Mouse (Mus musculus): ENCODE data around the gene Pramef12. TPM values are rescaled to one million over a fixed set of nuclear protein-coding genes. Genes with fewer than 3 reads are reported as not detected.

The Pramef12 gene
- total and polyA plus RNA-seq, 3 experiments, result 0.13 to 0.46 (median 0.16) TPM

DNA sequence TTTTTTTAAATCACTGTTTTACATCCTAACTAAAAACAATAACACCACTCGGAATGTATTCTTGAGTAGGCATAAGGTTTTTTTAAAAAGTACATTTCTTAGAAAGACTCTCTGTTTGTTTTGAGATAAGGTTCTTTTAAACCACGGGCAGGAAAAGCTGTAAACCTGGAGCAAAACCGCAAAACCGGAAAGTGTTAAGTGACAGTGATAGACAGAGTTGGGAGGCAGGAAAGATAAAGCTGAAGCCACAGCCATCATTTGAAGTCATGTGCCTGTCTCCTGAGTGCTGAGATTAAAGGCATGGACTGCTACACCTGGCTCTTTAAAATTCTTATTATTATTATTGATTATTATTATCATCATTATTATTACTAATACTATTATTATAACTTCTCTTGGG, 5.6 kb downstream of the Pramef12 start:
- H3K79me2 ChIP-seq (replicated peaks; ENCODE audit: control insufficient read depth, extremely low read depth, insufficient read depth, poor library complexity, severe bottlenecking), result no peaks in the 10 kb centered on the region
- H3K36me3 ChIP-seq (replicated peaks in 1 of 2; ENCODE audit: control insufficient read depth in 1 of 2, insufficient read depth in 1 of 2, low read length in 1 of 2), result no peaks in the 10 kb centered on the region
- peaks cover 11% of the 10 kb centered on the region for H3K9me3 ChIP-seq (replicated peaks; ENCODE audit: low read length)
- no peaks in the 10 kb centered on the region for H3K27me3 ChIP-seq (replicated peaks)
- H3K27ac ChIP-seq (ENCODE audit: insufficient read depth, low read depth), result no peak overlapping the region
- H3K9ac ChIP-seq (ENCODE audit: insufficient read depth, low read depth), result no peak overlapping the region
- in situ Hi-C loops (cut with MboI; ENCODE audit: low pct_ligation_motif_present, low pct_unique_long_range_greater_than_20kb, low sequenced_read_pairs) (no loop called here), dilution Hi-C loops (cut with MboI; ENCODE audit: extremely low pct_ligation_motif_present, extremely low pct_unique_long_range_greater_than_20kb, low sequenced_read_pairs) (no loop called here)
- H3K4me3 ChIP-seq (replicated peaks in 1 of 3; ENCODE audit: low read depth in 2 of 3, low read length in 2 of 3, poor library complexity in 1 of 3), result no peak overlapping the region
- DNase-seq (ENCODE audit: extremely low read depth), result no peak
- TF ChIP-seq MEF2A (IDR thresholded peaks at IDR 0.05; ENCODE audit: borderline replicate concordance, low read depth, low read length), result no peak
- no peak for TF ChIP-seq TCF12 (IDR thresholded peaks at IDR 0.05; ENCODE audit: low read depth, low read length)
- no peak for TF ChIP-seq USF2 (conservative IDR thresholded peaks at IDR 0.05; ENCODE audit: low read depth, low read length)
- no peak for TF ChIP-seq MXI1 (IDR thresholded peaks at IDR 0.05; ENCODE audit: low read depth, low read length)
- TF ChIP-seq ELF1 (IDR thresholded peaks at IDR 0.05; ENCODE audit: low read depth, low read length), result no peak
- no peak for TF ChIP-seq HCFC1 (IDR thresholded peaks at IDR 0.05; ENCODE audit: low read depth, low read length)
- TF ChIP-seq MYC (IDR thresholded peaks at IDR 0.05; ENCODE audit: low read depth, low read length), result no peak
- TF ChIP-seq RAD21 (IDR thresholded peaks at IDR 0.05; ENCODE audit: low read depth, low read length), result no peak
- TF ChIP-seq ZMIZ1 (IDR thresholded peaks at IDR 0.05; ENCODE audit: low read depth, low read length), result no peak
- no peak for TF ChIP-seq POLR2AphosphoS2 (IDR thresholded peaks at IDR 0.05; ENCODE audit: low read depth, low read length)
- no peak for TF ChIP-seq PAX5 (IDR thresholded peaks at IDR 0.05; ENCODE audit: low read length)
- H3K4me1 ChIP-seq (ENCODE audit: control insufficient read depth in 1 of 2, insufficient read depth in 2 of 2), result 0 out of 4 replicates have a peak, but pooled peaks cover 0 to 3% of the 10 kb centered on the region in 2 experiments
- no peak overlapping the region for H3K4me2 ChIP-seq (ENCODE audit: insufficient read depth, low read depth, poor library complexity, severe bottlenecking)

DNA sequence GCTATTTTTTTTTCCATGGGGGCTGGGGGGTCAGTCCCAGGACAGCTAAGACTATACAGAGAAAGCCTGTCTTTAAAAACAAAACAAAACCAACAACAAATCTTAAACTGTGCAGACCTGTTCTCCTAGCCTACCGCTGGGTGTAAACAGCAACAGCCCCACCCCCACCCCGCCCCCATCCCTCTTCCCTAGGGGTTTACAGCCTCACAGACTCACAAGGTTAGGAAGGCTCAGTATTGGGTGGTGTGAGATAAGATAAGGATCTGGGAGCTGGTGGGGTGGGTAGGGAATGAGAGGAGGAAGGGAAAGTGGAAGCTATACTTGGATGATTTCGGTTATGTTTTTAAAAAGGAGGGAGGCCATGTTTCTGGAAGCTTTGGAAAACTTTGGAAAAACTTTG, 11.9 kb downstream of the Pramef12 start:
- in situ Hi-C loops (cut with MboI; ENCODE audit: low pct_ligation_motif_present, low pct_unique_long_range_greater_than_20kb, low sequenced_read_pairs), result no loop called here
- no peaks in the 10 kb centered on the region for H3K27me3 ChIP-seq (replicated peaks)
- DNase-seq (ENCODE audit: extremely low read depth), result no peak
- no peak overlapping the region for H3K27ac ChIP-seq (ENCODE audit: insufficient read depth, low read depth)
- H3K36me3 ChIP-seq (replicated peaks in 1 of 2; ENCODE audit: control insufficient read depth in 1 of 2, insufficient read depth in 1 of 2, low read length in 1 of 2), result no peaks in the 10 kb centered on the region
- no peak overlapping the region for H3K4me3 ChIP-seq (replicated peaks in 1 of 3; ENCODE audit: low read depth in 2 of 3, low read length in 2 of 3, poor library complexity in 1 of 3)
- TF ChIP-seq USF1 (IDR thresholded peaks at IDR 0.05; ENCODE audit: low read depth, low read length), result no peak
- no peak for TF ChIP-seq JUND (conservative IDR thresholded peaks at IDR 0.05; ENCODE audit: low read depth, low read length)
- TF ChIP-seq UBTF (IDR thresholded peaks at IDR 0.05; ENCODE audit: low read depth, low read length), result no peak
- no peak for TF ChIP-seq SMC3 (IDR thresholded peaks at IDR 0.05; ENCODE audit: low read depth, low read length)
- no peak for TF ChIP-seq HCFC1 (IDR thresholded peaks at IDR 0.05; ENCODE audit: low read depth, low read length)
- no peak for TF ChIP-seq EP300 (IDR thresholded peaks at IDR 0.05; ENCODE audit: low read length)
- TF ChIP-seq MXI1 (IDR thresholded peaks at IDR 0.05; ENCODE audit: low read depth, low read length), result no peak
- TF ChIP-seq ZMIZ1 (IDR thresholded peaks at IDR 0.05; ENCODE audit: low read depth, low read length), result no peak
- TF ChIP-seq GABPA (IDR thresholded peaks at IDR 0.05; ENCODE audit: insufficient replicate concordance, low read depth, low read length), result no peak
- no peak for TF ChIP-seq MAX (IDR thresholded peaks at IDR 0.05; ENCODE audit: low read length)
- no peak for TF ChIP-seq USF2 (conservative IDR thresholded peaks at IDR 0.05; ENCODE audit: low read depth, low read length)
- no peak for TF ChIP-seq TBP (conservative IDR thresholded peaks at IDR 0.05; ENCODE audit: low read depth, low read length)
- TF ChIP-seq POLR2A (IDR thresholded peaks at IDR 0.05; ENCODE audit: low read depth, low read length), result no peak
- no peak for TF ChIP-seq RCOR1 (conservative IDR thresholded peaks at IDR 0.05; ENCODE audit: low read depth, low read length)
- TF ChIP-seq POLR2AphosphoS2 (IDR thresholded peaks at IDR 0.05; ENCODE audit: low read depth, low read length), result no peak
- no peak for TF ChIP-seq RAD21 (IDR thresholded peaks at IDR 0.05; ENCODE audit: low read depth, low read length)
- TF ChIP-seq ETS1 (conservative IDR thresholded peaks at IDR 0.05; ENCODE audit: low read depth, low read length), result no peak
- no peaks in the 10 kb centered on the region for H3K79me2 ChIP-seq (replicated peaks; ENCODE audit: control insufficient read depth, extremely low read depth, insufficient read depth, poor library complexity, severe bottlenecking)
- no peaks in the 10 kb centered on the region for H3K4me1 ChIP-seq (ENCODE audit: control insufficient read depth in 1 of 2, insufficient read depth in 2 of 2)
- H3K4me2 ChIP-seq (ENCODE audit: insufficient read depth, low read depth, poor library complexity, severe bottlenecking), result no peak overlapping the region
- H3K9ac ChIP-seq (ENCODE audit: insufficient read depth, low read depth), result no peak overlapping the region
- H3K9me3 ChIP-seq (replicated peaks; ENCODE audit: low read length), result peaks cover 24% of the 10 kb centered on the region
- dilution Hi-C loops (cut with MboI; ENCODE audit: extremely low pct_ligation_motif_present, extremely low pct_unique_long_range_greater_than_20kb, low sequenced_read_pairs), result no loop called here

Data from CH12.LX (cell line).